Mouse (Mus musculus) liver, adult 2 months (tissue): ENCODE measurements around the gene Kdm8. TPM values are rescaled to one million over a fixed set of nuclear protein-coding genes. Genes with fewer than 3 reads are reported as not detected.

Source experiments
- DNase-seq: peaks from one replicate; pipeline ENCODE4 v3.0.0-alpha.2; 2011; ENCODE audit warnings: low read depth, low spot score; ENCODE audit errors: extremely low read depth
- H3K27ac ChIP-seq: fragments of 200-500 bp; replicated peaks from 2 replicates; pipeline ENCODE4 v1.5.1; 2012; ENCODE audit warnings: low read depth, mild to moderate bottlenecking, control low read depth, inconsistent platforms, low read length; ENCODE audit not compliant: insufficient read depth
- H3K27me3 ChIP-seq: fragments of 200-500 bp; 2 replicates; pipeline ENCODE4 v1.6.1; 2012; ENCODE audit warnings: mild to moderate bottlenecking, moderate library complexity, low read length, inconsistent platforms; ENCODE audit not compliant: control insufficient read depth, insufficient read depth
- H3K36me3 ChIP-seq: fragments of 200-500 bp; 2 replicates; pipeline ENCODE4 v1.6.1; 2012; ENCODE audit warnings: low read length, inconsistent platforms; ENCODE audit not compliant: control insufficient read depth, insufficient read depth
- H3K4me1 ChIP-seq: fragments of 200-500 bp; 2 replicates; pipeline ENCODE4 v1.6.1; 2011; ENCODE audit warnings: low read length; ENCODE audit not compliant: control insufficient read depth, insufficient read depth
- H3K4me3 ChIP-seq: fragments of 200-500 bp; 2 replicates; pipeline ENCODE4 v1.5.1; 2011; ENCODE audit warnings: low read depth, mild to moderate bottlenecking, control low read depth, low read length, moderate library complexity; ENCODE audit not compliant: insufficient read depth
- H3K79me2 ChIP-seq: fragments of 200-500 bp; 2 replicates; pipeline ENCODE4 v1.6.1; 2012; ENCODE audit warnings: inconsistent platforms, mild to moderate bottlenecking, low read length, moderate library complexity; ENCODE audit not compliant: control insufficient read depth, insufficient read depth
- H3K9ac ChIP-seq: fragments of 200-500 bp; 2 replicates; pipeline ENCODE4 v1.6.1; 2012; ENCODE audit warnings: low read depth, mild to moderate bottlenecking, control low read depth, inconsistent platforms, low read length
- CTCF ChIP-seq: fragments of 200-500 bp; IDR thresholded peaks from 2 replicates; pipeline ENCODE4 v1.5.1; 2011; ENCODE audit warnings: low read depth, low read length, control low read depth
- POLR2A ChIP-seq: fragments of 200-500 bp; IDR thresholded peaks from 2 replicates; pipeline ENCODE4 v1.6.1; 2011; ENCODE audit warnings: low read length, control low read depth; ENCODE audit not compliant: insufficient read depth; ENCODE audit errors: extremely low read depth
- WGBS: fragments of 180-500 bp; shearing (Covaris S2); methylation state at CpG from one replicate; pipeline ENCODE4 v1.1.7; 2018; 5-methylcytosine and 5-hydroxymethylcytosine counted together
- polyA plus RNA-seq: library from polyadenylated mRNA; depleted of rRNA; stranded (reverse); fragments of >200 nt; gene quantifications from 2 replicates; pipeline ENCODE4 v1.2.3, GENCODE M21; 2012
- total RNA-seq: library from RNA; depleted of rRNA; stranded (reverse); fragments of >200 nt; gene quantifications from 2 replicates; pipeline ENCODE4 v1.2.3, GENCODE M21; 2014

Kdm8 gene
- total and polyA plus RNA-seq, 2 experiments: 1.9 to 2.4 TPM

- Histone ChIP-seq H3K27ac (no peak overlapping the region), H3K9ac (no peak overlapping the region), H3K4me3 (no peak overlapping the region), H3K27me3 (no peaks in the 10 kb centered on the region), H3K36me3 (no peaks in the 10 kb centered on the region), H3K79me2 (no peaks in the 10 kb centered on the region), H3K4me1 (no peaks in the 10 kb centered on the region)
- DNase-seq: no peak
- WGBS: 80% methylated on average over 5 of the region's 5 CpGs
- no peak for TF ChIP-seq POLR2A
- no peak for TF ChIP-seq CTCF
These were observed 27.7 kb upstream of the Kdm8 start for GRCm38 (mm10) chr7:125416762-125417161.

- no peak for DNase-seq
- Histone ChIP-seq H3K27ac (no peak overlapping the region), H3K4me3 (no peak overlapping the region), H3K36me3 (no peaks in the 10 kb centered on the region), H3K79me2 (no peaks in the 10 kb centered on the region), H3K27me3 (no peaks in the 10 kb centered on the region), H3K4me1 (no peaks in the 10 kb centered on the region), H3K9ac (no peak overlapping the region)
- WGBS: 29% methylated on average over 3 of the region's 3 CpGs
- no peak for TF ChIP-seq POLR2A
- no peak for TF ChIP-seq CTCF
These were observed 26.1 kb upstream of the Kdm8 start for GRCm38 (mm10) chr7:125418413-125418812.

- Histone ChIP-seq H3K27me3 (no peaks in the 10 kb centered on the region), H3K79me2 (no peaks in the 10 kb centered on the region), H3K4me1 (no peaks in the 10 kb centered on the region), H3K36me3 (no peaks in the 10 kb centered on the region), H3K9ac (no peak overlapping the region), H3K4me3 (no peak overlapping the region), H3K27ac (no peak overlapping the region)
- DNase-seq: no peak
- WGBS: 61% methylated on average over 2 of the region's 2 CpGs
- TF ChIP-seq POLR2A (no peak), CTCF (peak; percentile 65)
These were observed 24.3 kb upstream of the Kdm8 start for GRCm38 (mm10) chr7:125420190-125420589.

GRCm38 (mm10) chr7:125421911-125422310, 22.6 kb upstream of the Kdm8 start:
- Histone ChIP-seq H3K27me3 (no peaks in the 10 kb centered on the region), H3K27ac (no peak overlapping the region), H3K9ac (no peak overlapping the region), H3K4me3 (no peak overlapping the region), H3K79me2 (no peaks in the 10 kb centered on the region), H3K4me1 (no peaks in the 10 kb centered on the region), H3K36me3 (no peaks in the 10 kb centered on the region)
- TF ChIP-seq POLR2A: no peak
- TF ChIP-seq CTCF: no peak
- no peak for DNase-seq
- 54% methylated on average over 2 of the region's 2 CpGs for WGBS

GRCm38 (mm10) chr7:125423056-125423455, 21.4 kb upstream of the Kdm8 start:
- Histone ChIP-seq H3K4me3 (no peak overlapping the region), H3K79me2 (no peaks in the 10 kb centered on the region), H3K27ac (no peak overlapping the region), H3K36me3 (no peaks in the 10 kb centered on the region), H3K4me1 (no peaks in the 10 kb centered on the region), H3K27me3 (no peaks in the 10 kb centered on the region), H3K9ac (no peak overlapping the region)
- TF ChIP-seq POLR2A (no peak), CTCF (no peak)
- no peak for DNase-seq
- WGBS: 72% methylated on average over 3 of the region's 3 CpGs

- no peak for DNase-seq
- Histone ChIP-seq H3K9ac (no peak overlapping the region), H3K36me3 (no peaks in the 10 kb centered on the region), H3K27ac (no peak overlapping the region), H3K79me2 (no peaks in the 10 kb centered on the region), H3K27me3 (no peaks in the 10 kb centered on the region), H3K4me1 (no peaks in the 10 kb centered on the region), H3K4me3 (no peak overlapping the region)
- WGBS: 78% methylated on average over 12 of the region's 12 CpGs
- TF ChIP-seq POLR2A (no peak), CTCF (no peak)
These were observed 16.9 kb upstream of the Kdm8 start for GRCm38 (mm10) chr7:125427492-125428090.
